Mouse (Mus musculus) forebrain, embryonic 15.5 days (tissue): ENCODE data around the gene Pitx3. TPM values are rescaled to one million over a fixed set of nuclear protein-coding genes. Genes with fewer than 3 reads are reported as not detected.
A peak's percentile ranks its signal among the peaks of the same experiment; 100 is the strongest.
"Not testable (repeated sequence)": the region's sequence is repeated elsewhere in the genome, so short reads cannot be mapped to it uniquely, and the experiment has no call there.

Experiments used
- ATAC-seq: fragments of 200-750 bp; cut with Nextera tagmentation; replicated peaks from 2 replicates; pipeline ENCODE4 v1.8.0; 2017; ENCODE audit warnings: mild to moderate bottlenecking, moderate TSS enrichment, moderate library complexity
- H3K27ac ChIP-seq: fragments of 300-500 bp; sonication (generic); replicated peaks from 2 replicates; pipeline ENCODE4 v1.5.1; 2015; ENCODE audit warnings: mild to moderate bottlenecking, inconsistent platforms
- H3K27me3 ChIP-seq: fragments of 300-500 bp; sonication (generic); 2 replicates; pipeline ENCODE4 v1.6.1; 2015; ENCODE audit warnings: inconsistent platforms
- H3K36me3 ChIP-seq: fragments of 300-500 bp; sonication (generic); 2 replicates; pipeline ENCODE4 v1.6.1; 2015; ENCODE audit warnings: mild to moderate bottlenecking, inconsistent platforms
- H3K4me1 ChIP-seq: fragments of 300-500 bp; sonication (generic); 2 replicates; pipeline ENCODE4 v1.6.1; 2015; ENCODE audit warnings: inconsistent platforms
- H3K4me2 ChIP-seq: fragments of 300-500 bp; sonication (generic); replicated peaks from 2 replicates; pipeline ENCODE4 v1.6.1; 2015; ENCODE audit warnings: mild to moderate bottlenecking, inconsistent platforms
- H3K4me3 ChIP-seq: fragments of 300-500 bp; sonication (generic); 2 replicates; pipeline ENCODE4 v1.5.1; 2015; ENCODE audit warnings: mild to moderate bottlenecking, inconsistent platforms
- H3K9ac ChIP-seq: fragments of 300-500 bp; sonication (generic); replicated peaks from 2 replicates; pipeline ENCODE4 v1.6.1; 2015; ENCODE audit warnings: mild to moderate bottlenecking, inconsistent platforms
- H3K9me3 ChIP-seq: fragments of 300-500 bp; sonication (generic); 2 replicates; pipeline ENCODE4 v1.6.1; 2016; ENCODE audit warnings: inconsistent platforms
- WGBS: fragments of 180-500 bp; shearing (Covaris S2); methylation state at CpG from one replicate; pipeline ENCODE4 v1.1.7; 2015; ENCODE audit warnings: mixed read lengths; 5-methylcytosine and 5-hydroxymethylcytosine counted together
- polyA plus RNA-seq: library from polyadenylated mRNA; unstranded; fragments of >200 nt; fragmentation: Nextera tagmentation; extraction: Ambion mirVana; gene quantifications from 2 replicates; pipeline ENCODE4 v1.2.1, GENCODE M21; 2015

The Pitx3 gene
- not detected in 2 replicates for polyA plus RNA-seq

DNA sequence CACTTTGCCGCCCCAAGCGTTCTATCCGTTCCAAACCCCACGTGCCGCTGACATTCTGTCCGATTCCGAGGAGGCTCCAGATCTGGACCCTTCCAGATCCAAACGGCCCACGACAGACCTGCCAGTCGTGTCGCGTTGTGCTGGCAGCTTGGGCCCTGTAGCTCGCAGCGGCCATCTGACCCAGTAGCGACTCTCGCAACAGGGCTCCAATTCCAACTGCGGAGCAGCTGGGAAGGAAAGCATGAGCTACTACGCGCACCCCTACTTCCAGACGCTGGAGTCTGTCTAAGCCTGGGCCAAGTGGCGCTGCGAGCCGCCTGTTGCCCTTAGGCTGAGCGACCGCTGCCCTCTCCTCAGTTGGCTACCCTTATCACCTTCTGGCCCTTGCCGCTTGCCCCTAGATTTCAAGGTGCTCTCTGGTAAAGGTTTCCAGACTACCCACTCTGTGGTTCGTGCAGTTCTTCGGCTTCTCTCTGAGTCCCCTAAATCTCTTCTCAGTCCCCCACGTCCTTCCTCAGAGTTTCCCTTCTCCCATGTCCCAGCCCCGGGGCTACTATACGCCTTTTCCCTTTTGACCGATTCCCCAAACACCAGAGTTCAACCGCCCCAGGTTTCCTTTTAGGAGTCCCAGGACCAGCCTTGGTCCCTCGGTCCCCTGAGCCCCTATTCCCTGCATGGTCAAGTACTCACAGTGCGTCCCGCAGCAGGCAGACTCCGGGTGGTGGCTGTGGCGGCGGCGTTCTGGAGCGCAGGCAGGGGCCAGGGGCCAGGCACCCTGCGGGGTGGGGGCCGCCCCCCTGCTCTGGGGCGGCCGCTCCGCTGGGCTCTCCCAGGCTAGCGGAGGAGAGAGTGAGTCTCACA is at the start of gene Pitx3:
Gene Pitx3, minus strand, starts transcription at position 816 of the 861 bp plus-strand sequence.
- H3K4me3 ChIP-seq = peak within 1 kb of the TSS; percentile 43
- peak within 1 kb of the TSS; percentile 76 for H3K4me2 ChIP-seq
- H3K9ac ChIP-seq = no peak within 1 kb of the TSS; the same call in 1 of the 2 replicates
- H3K36me3 ChIP-seq = no peaks in the 10 kb centered on the region
- H3K27me3 ChIP-seq = peaks cover 60% of the 10 kb centered on the region
- WGBS = under 1% methylated on average over 47 of the region's 47 CpGs
- no peak for ATAC-seq
- no peaks in the 10 kb centered on the region for H3K9me3 ChIP-seq
- peaks cover 18% of the 10 kb centered on the region for H3K4me1 ChIP-seq
- no peak within 1 kb of the TSS for H3K27ac ChIP-seq

DNA sequence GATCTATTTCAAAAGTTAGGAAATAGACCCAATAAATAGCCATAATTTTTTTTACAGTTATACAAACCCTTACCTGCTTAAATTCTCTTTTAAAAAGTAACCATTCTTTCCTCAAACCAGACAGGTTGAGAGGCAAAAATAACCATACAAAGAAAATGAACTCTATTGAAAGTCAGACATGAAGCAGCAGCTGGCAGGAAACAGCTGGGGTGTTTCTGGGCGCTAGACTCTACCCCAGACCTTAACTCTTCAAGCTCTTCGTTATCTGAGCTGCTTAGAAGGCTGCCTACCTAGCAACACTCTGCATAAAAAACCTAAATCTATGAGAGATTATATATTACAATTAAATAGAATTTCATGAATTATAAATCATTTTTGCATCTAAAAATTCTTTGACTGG is 39.1 kb upstream of the Pitx3 start:
- Histone ChIP-seq H3K4me1 (no peaks in the 10 kb centered on the region), H3K27me3 (no peaks in the 10 kb centered on the region), H3K36me3 (no peaks in the 10 kb centered on the region), H3K9me3 (no peaks in the 10 kb centered on the region), H3K9ac (no peak overlapping the region), H3K27ac (no peak overlapping the region), H3K4me2 (no peak overlapping the region), H3K4me3 (no peak overlapping the region)
- 81% methylated on average over 2 of the region's 2 CpGs for WGBS
- ATAC-seq = no peak

- Histone ChIP-seq H3K4me2 (no peak overlapping the region), H3K4me1 (no peaks in the 10 kb centered on the region), H3K36me3 (no peaks in the 10 kb centered on the region), H3K4me3 (no peak overlapping the region), H3K27me3 (no peaks in the 10 kb centered on the region), H3K9ac (no peak overlapping the region), H3K27ac (no peak overlapping the region), H3K9me3 (no peaks in the 10 kb centered on the region)
- ATAC-seq = no peak
- 60% methylated on average over 3 of the region's 3 CpGs for WGBS
Measured at GRCm38 (mm10) chr19:46186611-46187010, 38.5 kb upstream of the Pitx3 start.

DNA sequence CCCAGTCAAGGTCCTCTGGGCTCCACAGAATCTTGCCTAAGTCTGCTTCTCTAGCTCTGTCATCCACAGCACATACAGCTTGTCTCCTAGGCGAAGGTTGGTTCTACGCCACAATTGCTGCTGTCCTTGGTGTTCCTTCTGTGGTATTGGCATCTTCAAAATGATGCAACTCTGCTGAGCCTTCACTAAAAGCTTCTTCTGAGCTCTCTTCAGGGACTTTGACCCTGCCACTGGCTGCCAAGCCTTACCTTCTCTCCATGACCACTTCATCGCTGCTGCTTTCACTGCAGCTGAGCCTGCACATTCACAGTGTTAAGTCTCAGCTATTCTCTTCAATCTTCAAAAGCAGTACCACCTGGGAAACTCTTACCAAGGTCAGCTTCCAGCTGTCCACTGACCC is 34.1 kb upstream of the Pitx3 start:
- Histone ChIP-seq H3K4me2 (no peak overlapping the region), H3K27me3 (no peaks in the 10 kb centered on the region), H3K4me1 (peaks cover 3% of the 10 kb centered on the region; the same call in 1 of the 2 replicates), H3K27ac (no peak overlapping the region), H3K36me3 (no peaks in the 10 kb centered on the region; the same call in 1 of the 2 replicates), H3K9ac (no peak overlapping the region), H3K4me3 (no peak overlapping the region), H3K9me3 (no peaks in the 10 kb centered on the region)
- 91% methylated on average over 3 of the region's 3 CpGs for WGBS
- no peak for ATAC-seq

DNA sequence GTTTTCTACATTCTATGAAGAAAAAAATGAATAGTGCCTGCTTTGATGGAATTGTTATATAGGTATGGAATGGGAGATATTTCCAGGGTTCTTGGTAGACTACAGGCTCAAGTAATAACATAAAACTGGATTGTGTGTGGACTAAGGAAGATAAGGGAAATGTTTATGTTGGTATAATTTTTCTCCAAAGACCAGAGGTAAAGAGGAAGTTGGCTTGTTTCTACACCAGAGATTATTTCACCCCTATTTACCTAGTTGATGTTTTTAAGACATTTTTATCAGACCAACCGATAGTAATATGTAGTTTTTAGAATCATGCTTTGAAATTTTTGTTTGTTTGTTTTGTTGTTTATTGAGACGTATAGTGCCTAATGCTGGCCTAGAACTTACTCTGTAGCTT is 32.1 kb upstream of the Pitx3 start:
- Histone ChIP-seq H3K27ac (no peak overlapping the region), H3K4me2 (no peak overlapping the region), H3K4me1 (peaks cover 9% of the 10 kb centered on the region), H3K27me3 (no peaks in the 10 kb centered on the region), H3K4me3 (no peak overlapping the region), H3K9me3 (no peaks in the 10 kb centered on the region), H3K9ac (no peak overlapping the region), H3K36me3 (no peaks in the 10 kb centered on the region; the same call in 1 of the 2 replicates)
- WGBS = 91% methylated on average over 2 of the region's 2 CpGs
- no peak for ATAC-seq

DNA sequence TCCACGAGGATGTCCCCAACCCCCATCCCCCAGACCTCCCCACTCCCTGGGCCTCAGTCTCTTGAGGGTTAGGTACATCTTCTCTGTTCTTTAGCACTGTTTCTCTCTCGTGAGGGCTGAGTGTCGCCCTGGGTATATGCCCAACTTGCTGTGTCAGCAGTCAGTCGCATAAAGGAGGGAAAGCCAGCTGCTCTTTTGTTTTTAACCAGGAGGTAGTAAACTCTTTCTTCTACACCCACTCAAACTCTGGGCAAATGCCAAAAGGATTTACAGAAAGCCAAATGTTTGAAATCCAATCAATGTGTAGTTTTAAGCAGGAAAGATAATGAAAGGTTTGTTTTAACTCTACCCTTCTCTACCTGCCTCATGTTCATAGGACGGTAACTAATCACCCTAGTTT is 28.9 kb upstream of the Pitx3 start:
- Histone ChIP-seq H3K4me1 (peaks cover 9% of the 10 kb centered on the region), H3K36me3 (peaks cover 4% of the 10 kb centered on the region; the same call in 1 of the 2 replicates), H3K9me3 (no peaks in the 10 kb centered on the region), H3K27me3 (no peaks in the 10 kb centered on the region), H3K4me2 (no peak overlapping the region), H3K27ac (no peak overlapping the region; the same call in 1 of the 2 replicates), H3K4me3 (no peak overlapping the region), H3K9ac (no peak overlapping the region)
- WGBS = 22% methylated on average over 5 of the region's 5 CpGs
- no peak for ATAC-seq

- Histone ChIP-seq H3K27ac (no peak overlapping the region), H3K27me3 (no peaks in the 10 kb centered on the region), H3K4me2 (no peak overlapping the region), H3K4me1 (peaks cover 9% of the 10 kb centered on the region), H3K36me3 (peaks cover 13% of the 10 kb centered on the region), H3K4me3 (no peak overlapping the region), H3K9ac (no peak overlapping the region), H3K9me3 (no peaks in the 10 kb centered on the region)
- no peak for ATAC-seq
Measured at GRCm38 (mm10) chr19:46175173-46175572, 27.0 kb upstream of the Pitx3 start.

GRCm38 (mm10) chr19:46172541-46172940 is 24.4 kb upstream of the Pitx3 start:
- WGBS = 90% methylated on average over 5 of the region's 5 CpGs
- no peaks in the 10 kb centered on the region for H3K27me3 ChIP-seq
- H3K9ac ChIP-seq = no peak overlapping the region

DNA sequence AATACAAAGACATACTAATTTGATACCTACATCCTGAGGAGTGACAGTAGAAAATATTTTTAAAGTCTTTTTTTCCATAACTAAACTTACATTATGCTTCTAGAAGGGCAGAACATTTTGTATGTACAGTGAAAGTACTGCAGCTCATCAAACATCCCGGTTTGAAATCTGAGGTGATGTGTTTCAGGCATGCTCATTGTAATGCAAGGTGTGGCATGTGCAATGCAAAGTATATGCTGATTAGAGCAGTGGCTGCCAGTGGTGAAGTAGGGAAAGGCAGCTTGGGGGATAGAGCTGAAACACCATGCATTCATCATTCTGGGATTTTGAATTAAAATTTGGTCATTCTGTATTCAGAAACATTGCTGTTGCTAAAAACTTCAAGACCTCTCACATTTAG is 21.8 kb upstream of the Pitx3 start:
- Histone ChIP-seq H3K27ac (no peak overlapping the region), H3K9me3 (no peaks in the 10 kb centered on the region), H3K4me1 (no peaks in the 10 kb centered on the region), H3K36me3 (peaks cover 32% of the 10 kb centered on the region), H3K4me3 (no peak overlapping the region), H3K27me3 (no peaks in the 10 kb centered on the region), H3K4me2 (no peak overlapping the region), H3K9ac (no peak overlapping the region)
- no peak for ATAC-seq
- WGBS = 81% methylated on average over 1 of the region's 1 CpGs

More at GRCm38 (mm10) chr19:46172541-46172940, 24.4 kb upstream of the Pitx3 start:
- no peak for ATAC-seq
- H3K4me2 ChIP-seq = no peak overlapping the region
- H3K27ac ChIP-seq = no peak overlapping the region
- H3K36me3 ChIP-seq = peaks cover 13% of the 10 kb centered on the region
- no peak overlapping the region for H3K4me3 ChIP-seq
- H3K9me3 ChIP-seq = no peaks in the 10 kb centered on the region
- H3K4me1 ChIP-seq = peaks cover 7% of the 10 kb centered on the region

GRCm38 (mm10) chr19:46169396-46169795 is 21.3 kb upstream of the Pitx3 start:
- Histone ChIP-seq H3K9me3 (no peaks in the 10 kb centered on the region), H3K27me3 (no peaks in the 10 kb centered on the region), H3K9ac (no peak overlapping the region), H3K27ac (no peak overlapping the region), H3K36me3 (peaks cover 37% of the 10 kb centered on the region), H3K4me3 (no peak overlapping the region), H3K4me2 (no peak overlapping the region), H3K4me1 (no peaks in the 10 kb centered on the region)
- WGBS = 68% methylated on average over 3 of the region's 3 CpGs
- no peak for ATAC-seq

DNA sequence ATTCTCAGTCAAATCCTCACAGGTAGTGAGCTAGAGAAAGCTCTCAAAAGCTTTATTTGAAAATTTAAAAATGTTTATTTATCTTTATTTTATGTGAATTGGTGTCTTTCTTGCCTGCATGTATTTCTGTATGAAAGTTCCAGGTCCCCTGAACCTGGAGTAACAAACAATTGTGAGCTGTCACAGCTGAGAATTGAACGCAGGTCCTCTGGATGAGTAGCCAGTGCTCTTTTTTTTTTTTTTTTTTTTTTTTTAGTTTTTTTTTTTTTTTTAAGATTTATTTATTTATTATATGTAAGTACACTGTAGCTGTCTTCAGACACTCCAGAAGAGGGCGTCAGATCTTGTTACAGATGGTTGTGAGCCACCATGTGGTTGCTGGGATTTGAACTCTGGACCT is 19.0 kb upstream of the Pitx3 start:
- not testable (repeated sequence) for H3K9ac ChIP-seq, H3K4me2 ChIP-seq, H3K9me3 ChIP-seq, H3K4me3 ChIP-seq, H3K27me3 ChIP-seq, H3K27ac ChIP-seq, ATAC-seq, H3K4me1 ChIP-seq
- 54% methylated on average over 2 of the region's 2 CpGs for WGBS
- peaks cover 37% of the 10 kb centered on the region for H3K36me3 ChIP-seq

GRCm38 (mm10) chr19:46165950-46166349 is 17.8 kb upstream of the Pitx3 start:
- Histone ChIP-seq H3K27ac (no peak overlapping the region), H3K9me3 (no peaks in the 10 kb centered on the region), H3K4me1 (no peaks in the 10 kb centered on the region), H3K9ac (no peak overlapping the region), H3K36me3 (peaks cover 31% of the 10 kb centered on the region), H3K4me3 (no peak overlapping the region), H3K27me3 (no peaks in the 10 kb centered on the region), H3K4me2 (no peak overlapping the region)
- no peak for ATAC-seq
- 92% methylated on average over 3 of the region's 3 CpGs for WGBS
